Comparison of ENCODE assay signal across 8 mouse cellular contexts in the genomic region with DNA sequence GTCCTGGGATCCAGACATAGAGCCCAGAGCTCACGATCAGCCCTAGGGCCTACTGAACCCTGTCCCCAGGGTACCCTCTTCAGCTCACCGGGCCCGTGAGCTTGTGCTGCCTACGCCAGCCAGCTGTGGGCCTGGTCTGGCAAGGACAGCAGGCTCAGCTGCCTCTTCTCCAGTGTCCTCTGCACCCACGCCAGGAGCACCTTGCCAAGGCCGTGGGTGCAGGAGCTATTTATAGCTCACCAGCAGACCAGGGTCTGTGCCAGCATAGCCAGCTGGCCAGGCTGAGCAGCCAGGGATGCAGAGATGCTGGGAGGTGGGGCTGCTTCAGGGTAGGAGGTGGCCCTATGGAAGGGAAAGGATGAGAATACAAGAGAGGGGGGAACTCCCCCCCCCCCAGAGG. TPM values are rescaled to one million over a fixed set of nuclear protein-coding genes. Genes with fewer than 3 reads are reported as not detected.
DNase-seq lines count a peak whose midpoint lies in the region; ATAC-seq and TF ChIP-seq lines count a peak whose summit lies in the region.

No protein-coding gene starts in this region.

- peaks cover 36% of the 10 kb centered on the region for H3K36me3 ChIP-seq in forebrain, embryonic 14.5 days (ENCODE audit: control insufficient read depth, insufficient read depth, low read length)
- peaks cover 42% of the 10 kb centered on the region for H3K36me3 ChIP-seq in heart, postnatal 0 days (replicated peaks; ENCODE audit: control insufficient read depth, insufficient read depth, low read length)
- peaks cover 19% of the 10 kb centered on the region; the same call in 1 of the 2 replicates for H3K36me3 ChIP-seq in midbrain, embryonic 15.5 days (replicated peaks)

- WGBS in forebrain, embryonic 14.5 days, result 49% methylated on average over 6 of the region's 6 CpGs
- 21% methylated on average over 6 of the region's 6 CpGs for WGBS in heart, postnatal 0 days
- 54% methylated on average over 6 of the region's 6 CpGs for WGBS in midbrain, embryonic 15.5 days

- no peaks in the 10 kb centered on the region for H3K9me3 ChIP-seq in forebrain, embryonic 14.5 days (replicated peaks; ENCODE audit: control insufficient read depth, low read length)
- H3K9me3 ChIP-seq in heart, postnatal 0 days (replicated peaks; ENCODE audit: control insufficient read depth, low read length), result no peaks in the 10 kb centered on the region
- H3K9me3 ChIP-seq in midbrain, embryonic 15.5 days, result no peaks in the 10 kb centered on the region

- H3K27ac ChIP-seq in forebrain, embryonic 14.5 days (ENCODE audit: low read depth, low read length), result peak overlapping the region; percentile 52; the same call in 1 of the 2 replicates
- H3K27ac ChIP-seq in heart, postnatal 0 days (ENCODE audit: low read depth), result peak overlapping the region; percentile 88
- H3K27ac ChIP-seq in midbrain, embryonic 15.5 days, result peak overlapping the region; percentile 56; the same call in 1 of the 2 replicates

- H3K27me3 ChIP-seq in forebrain, embryonic 14.5 days (replicated peaks; ENCODE audit: control insufficient read depth, insufficient read depth, low read length), result no peaks in the 10 kb centered on the region
- H3K27me3 ChIP-seq in heart, postnatal 0 days (ENCODE audit: control insufficient read depth, insufficient read depth, low read length), result no peaks in the 10 kb centered on the region
- no peaks in the 10 kb centered on the region for H3K27me3 ChIP-seq in midbrain, embryonic 15.5 days (replicated peaks)

- DNase-seq in ovary, adult 18-20 months (ENCODE audit: low spot score), result peak; percentile 88
- no peak for DNase-seq in ovary, postnatal 10 days (ENCODE audit: low spot score)
- DNase-seq in forebrain, embryonic 14.5 days (ENCODE audit: low spot score), result peak; percentile 68
- peak; percentile 84 for DNase-seq in heart, postnatal 0 days (ENCODE audit: low spot score)
- peak; percentile 75 to 82 for DNase-seq in layer of hippocampus, postnatal 10 days (ENCODE audit: low spot score in 2 of 2)
- no peak for DNase-seq in thymus, postnatal 4 days
- DNase-seq in liver, result no peak

- H3K9ac ChIP-seq in forebrain, embryonic 14.5 days (ENCODE audit: low read length), result no peak overlapping the region
- H3K9ac ChIP-seq in heart, postnatal 0 days (replicated peaks; ENCODE audit: low read depth, low read length), result no peak overlapping the region; the same call in 1 of the 2 replicates
- no peak overlapping the region for H3K9ac ChIP-seq in midbrain, embryonic 15.5 days

- no peak overlapping the region for H3K4me2 ChIP-seq in forebrain, embryonic 14.5 days (ENCODE audit: low read length)
- no peak overlapping the region for H3K4me2 ChIP-seq in heart, postnatal 0 days (ENCODE audit: low read depth, low read length)
- no peak overlapping the region for H3K4me2 ChIP-seq in midbrain, embryonic 15.5 days

- no peak overlapping the region for H3K4me3 ChIP-seq in forebrain, embryonic 14.5 days (ENCODE audit: low read depth, low read length)
- H3K4me3 ChIP-seq in heart, postnatal 0 days (ENCODE audit: low read depth, low read length), result no peak overlapping the region
- H3K4me3 ChIP-seq in midbrain, embryonic 15.5 days, result no peak overlapping the region

- ATAC-seq in forebrain, embryonic 14.5 days, result peak; percentile 74
- ATAC-seq in heart, postnatal 0 days (ENCODE audit: insufficient read depth, low read depth), result peak; percentile 89
- peak; percentile 37; the same call in 1 of the 2 replicates for ATAC-seq in midbrain, embryonic 15.5 days (replicated peaks)

- peak; percentile 59; the same call in 1 of the 2 replicates for TF ChIP-seq EP300 in heart, postnatal 0 days (IDR thresholded peaks at IDR 0.05; ENCODE audit: low read depth)

- TF ChIP-seq CTCF in heart, postnatal 0 days (IDR thresholded peaks at IDR 0.05; ENCODE audit: low read depth), result no peak

- H3K4me1 ChIP-seq in forebrain, embryonic 14.5 days (ENCODE audit: control insufficient read depth, insufficient read depth, low read length), result peaks cover 20% of the 10 kb centered on the region
- H3K4me1 ChIP-seq in heart, postnatal 0 days (ENCODE audit: control insufficient read depth, insufficient read depth), result peaks cover 43% of the 10 kb centered on the region
- H3K4me1 ChIP-seq in midbrain, embryonic 15.5 days, result peaks cover 24% of the 10 kb centered on the region

RNA-seq across cellular contexts. Expression of a gene that starts 32.2 kb away (rescaled TPM):
- polyA plus RNA-seq in forebrain, embryonic 14.5 days (2014; fragmentation: Nextera tagmentation; extraction: Ambion mirVana), result 19.5 and 20.0 TPM in 2 replicates
- total RNA-seq in heart, postnatal 0 days (2014; rRNA removed; ENCODE audit: low replicate concordance), result 34.4 and 36.9 TPM in 2 replicates
- 15.6 TPM in 2 replicates for polyA plus RNA-seq in heart, postnatal 0 days (2015; fragmentation: Nextera tagmentation; extraction: Ambion mirVana)
- total RNA-seq in layer of hippocampus, postnatal 10 days (2021), result 10 to 100 TPM; 29.1 to 32.0 TPM
- 31.8 and 34.5 TPM in 2 replicates for polyA plus RNA-seq in midbrain, embryonic 15.5 days (2015; fragmentation: Nextera tagmentation; extraction: Ambion mirVana)

RNA-seq across cellular contexts. Expression of a gene that starts 33.8 kb away (rescaled TPM):
- 65.4 and 69.1 TPM in 2 replicates for polyA plus RNA-seq in forebrain, embryonic 14.5 days (2014; fragmentation: Nextera tagmentation; extraction: Ambion mirVana)
- total RNA-seq in heart, postnatal 0 days (2014; rRNA removed; ENCODE audit: low replicate concordance), result 56.5 and 76.1 TPM in 2 replicates
- 90.9 and 92.1 TPM in 2 replicates for polyA plus RNA-seq in heart, postnatal 0 days (2015; fragmentation: Nextera tagmentation; extraction: Ambion mirVana)
- total RNA-seq in layer of hippocampus, postnatal 10 days (2021), result 100 to 1,000 TPM; 104 to 118 TPM
- 85.7 and 90.1 TPM in 2 replicates for polyA plus RNA-seq in midbrain, embryonic 15.5 days (2015; fragmentation: Nextera tagmentation; extraction: Ambion mirVana)

RNA-seq across cellular contexts. Expression of a gene that starts 44.4 kb away (rescaled TPM):
- polyA plus RNA-seq in forebrain, embryonic 14.5 days (2014; fragmentation: Nextera tagmentation; extraction: Ambion mirVana), result 4.9 and 6.4 TPM in 2 replicates
- total RNA-seq in heart, postnatal 0 days (2014; rRNA removed; ENCODE audit: low replicate concordance), result 51.6 and 57.8 TPM in 2 replicates
- 15.5 and 17.6 TPM in 2 replicates for polyA plus RNA-seq in heart, postnatal 0 days (2015; fragmentation: Nextera tagmentation; extraction: Ambion mirVana)
- 10 to 100 TPM; 37.3 to 43.3 TPM for total RNA-seq in layer of hippocampus, postnatal 10 days (2021)
- polyA plus RNA-seq in midbrain, embryonic 15.5 days (2015; fragmentation: Nextera tagmentation; extraction: Ambion mirVana), result 15.4 and 16.8 TPM in 2 replicates

Comparison
In these comparisons a context has a peak if more than half of its experiments do, and no peak if none do; other contexts are left out.
1. DNase-seq: peak in ovary, adult 18-20 months (single experiment), forebrain, embryonic 14.5 days (single experiment), heart, postnatal 0 days (single experiment) and layer of hippocampus, postnatal 10 days (2 of 2); none in ovary, postnatal 10 days (single experiment), thymus, postnatal 4 days (single experiment) and liver (single experiment).
2. ATAC-seq: peak in every context shown above with its lines; median percentile 89 in heart, postnatal 0 days; 74 in forebrain, embryonic 14.5 days; 37 in midbrain, embryonic 15.5 days.
3. Peak in every context shown above with its lines, with median percentiles within 50 percentile points of each other: H3K27ac ChIP-seq.